Mouse (Mus musculus): Measurements from ENCODE around the gene Jph2.

The Jph2 gene

DNA sequence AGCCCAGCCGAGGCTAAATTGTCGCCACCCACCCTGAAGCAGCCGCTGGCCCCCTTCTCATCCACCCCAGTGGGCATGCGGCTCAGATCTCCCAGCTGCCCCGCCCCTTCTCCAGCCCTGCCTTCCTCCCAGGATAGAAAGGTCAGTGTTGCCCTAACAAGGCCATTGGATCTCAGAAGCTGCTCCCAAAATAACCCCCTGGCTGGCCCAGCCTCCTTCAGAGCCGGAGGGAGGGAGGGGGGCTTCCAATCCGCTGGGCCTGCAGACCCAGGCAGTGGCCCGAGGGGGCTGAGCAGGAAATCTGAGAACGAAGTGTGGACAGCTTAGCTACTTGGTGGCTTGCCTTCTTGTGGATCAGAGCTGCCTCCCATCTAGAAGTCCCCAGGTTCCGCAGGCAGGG is at the start of gene Jph2:
Gene Jph2 (minus strand): TSS at position 89 of the 400 bp plus-strand sequence.
- peak; percentile 59 for DNase-seq (ENCODE audit: low read depth, low spot score)

DNA sequence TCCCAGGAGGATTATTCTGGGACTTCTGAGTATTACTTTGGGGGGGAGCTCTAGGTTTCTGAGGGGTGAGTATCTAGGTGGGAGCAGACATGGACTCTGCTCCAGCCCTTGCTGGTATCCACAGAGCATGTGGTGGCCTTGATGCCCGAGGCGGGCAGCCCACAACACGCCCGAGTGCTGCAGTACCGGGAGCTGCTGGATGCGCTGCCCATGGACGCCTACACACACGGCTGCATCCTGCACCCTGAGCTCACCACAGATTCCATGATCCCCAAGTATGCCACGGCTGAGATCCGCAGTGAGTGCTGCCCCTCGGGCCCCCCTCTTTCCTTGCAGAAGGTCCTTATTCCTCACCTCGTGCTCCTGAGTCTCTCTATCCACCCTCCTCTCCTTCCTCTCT is 49.6 kb upstream of the Jph2 start:
- DNase-seq (ENCODE audit: low read depth, low spot score) = no peak

- DNase-seq (ENCODE audit: low read depth, low spot score) = no peak
These were observed 46.2 kb upstream of the Jph2 start for GRCm38 (mm10) chr2:163444017-163444416.

DNA sequence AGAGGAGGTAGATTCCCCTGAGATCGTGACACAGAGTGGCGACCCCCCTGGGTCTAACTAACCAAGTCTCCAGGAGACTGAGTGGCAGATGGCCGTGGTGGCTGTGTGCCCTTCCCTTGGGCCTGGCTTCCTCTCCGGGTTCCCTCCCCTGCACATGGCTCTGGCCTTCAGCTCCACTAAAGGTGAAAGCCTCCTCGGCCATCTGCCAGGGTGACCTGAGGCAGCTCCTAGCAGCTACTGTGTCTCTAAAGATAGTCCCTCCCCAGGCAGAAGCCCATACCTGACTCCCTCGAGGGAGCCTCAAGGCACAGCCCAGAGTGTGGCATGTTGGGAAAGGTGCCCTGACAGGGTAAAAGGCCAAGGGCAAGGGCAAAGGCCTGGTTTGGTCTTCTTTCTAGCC is 45.8 kb upstream of the Jph2 start:
- DNase-seq (ENCODE audit: low read depth, low spot score) = no peak

- DNase-seq (ENCODE audit: low read depth, low spot score) = no peak
These were observed 41.7 kb upstream of the Jph2 start for GRCm38 (mm10) chr2:163439488-163439887.

- peak; percentile 71 for DNase-seq (ENCODE audit: low read depth, low spot score)
These were observed 41.0 kb upstream of the Jph2 start for GRCm38 (mm10) chr2:163438619-163439451.

GRCm38 (mm10) chr2:163438246-163438618 is 40.4 kb upstream of the Jph2 start, which contains the start of gene Gdap1l1:
Gdap1l1 (plus strand) TSS chr2:163438476.
- DNase-seq (ENCODE audit: low read depth, low spot score) = no peak

DNA sequence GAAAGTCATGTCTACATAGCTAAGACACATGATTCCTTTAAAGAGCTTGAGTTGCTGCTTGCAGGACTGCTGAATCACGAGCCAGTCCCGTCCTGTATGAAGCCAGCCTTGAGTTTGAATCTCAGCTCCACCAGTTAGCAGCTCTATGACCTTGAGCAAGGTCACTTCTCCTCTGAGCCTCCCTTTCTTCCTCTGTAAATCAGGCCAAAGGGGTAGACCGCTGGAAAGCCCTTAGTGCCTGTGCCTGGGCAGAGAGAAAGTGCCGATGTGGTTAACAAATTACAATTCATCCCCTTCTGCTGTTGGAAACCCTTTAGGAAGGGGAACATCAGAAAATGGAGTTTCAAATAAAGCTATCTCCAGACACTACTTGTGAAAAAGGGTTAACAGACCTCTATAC is 40.0 kb upstream of the Jph2 start:
- no peak for DNase-seq (ENCODE audit: low read depth, low spot score)

GRCm38 (mm10) chr2:163433971-163434370 is 36.2 kb upstream of the Jph2 start:
- DNase-seq (ENCODE audit: low read depth, low spot score) = no peak

GRCm38 (mm10) chr2:163431289-163431688 is 33.5 kb upstream of the Jph2 start:
- DNase-seq (ENCODE audit: low read depth, low spot score) = no peak

GRCm38 (mm10) chr2:163428346-163429011 is 30.7 kb upstream of the Jph2 start:
- no peak for DNase-seq (ENCODE audit: low read depth, low spot score)

DNA sequence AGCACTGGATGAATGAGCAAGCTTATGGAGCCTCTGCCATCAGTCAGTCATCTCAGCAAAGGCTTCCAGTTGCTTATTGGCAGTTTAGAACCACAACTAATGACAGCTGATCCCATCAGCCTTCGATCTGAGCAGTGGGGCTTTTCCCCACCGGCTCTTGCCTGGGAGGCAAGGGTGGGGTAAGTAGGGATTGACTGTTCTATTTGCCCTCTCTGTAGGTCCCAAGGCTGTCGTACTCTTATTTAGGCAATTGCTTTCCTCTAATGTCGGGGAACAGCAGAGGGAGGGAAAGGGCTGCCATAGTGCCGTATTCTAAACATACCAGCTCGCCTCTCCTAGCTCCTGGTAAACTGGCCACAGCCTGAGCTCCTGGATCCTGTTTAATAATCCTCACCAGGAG is 26.8 kb upstream of the Jph2 start, which contains the start of gene Oser1:
Gene Oser1 (minus strand): TSS at position 101 of the 400 bp plus-strand sequence.
- no peak for DNase-seq (ENCODE audit: low read depth, low spot score)

DNA sequence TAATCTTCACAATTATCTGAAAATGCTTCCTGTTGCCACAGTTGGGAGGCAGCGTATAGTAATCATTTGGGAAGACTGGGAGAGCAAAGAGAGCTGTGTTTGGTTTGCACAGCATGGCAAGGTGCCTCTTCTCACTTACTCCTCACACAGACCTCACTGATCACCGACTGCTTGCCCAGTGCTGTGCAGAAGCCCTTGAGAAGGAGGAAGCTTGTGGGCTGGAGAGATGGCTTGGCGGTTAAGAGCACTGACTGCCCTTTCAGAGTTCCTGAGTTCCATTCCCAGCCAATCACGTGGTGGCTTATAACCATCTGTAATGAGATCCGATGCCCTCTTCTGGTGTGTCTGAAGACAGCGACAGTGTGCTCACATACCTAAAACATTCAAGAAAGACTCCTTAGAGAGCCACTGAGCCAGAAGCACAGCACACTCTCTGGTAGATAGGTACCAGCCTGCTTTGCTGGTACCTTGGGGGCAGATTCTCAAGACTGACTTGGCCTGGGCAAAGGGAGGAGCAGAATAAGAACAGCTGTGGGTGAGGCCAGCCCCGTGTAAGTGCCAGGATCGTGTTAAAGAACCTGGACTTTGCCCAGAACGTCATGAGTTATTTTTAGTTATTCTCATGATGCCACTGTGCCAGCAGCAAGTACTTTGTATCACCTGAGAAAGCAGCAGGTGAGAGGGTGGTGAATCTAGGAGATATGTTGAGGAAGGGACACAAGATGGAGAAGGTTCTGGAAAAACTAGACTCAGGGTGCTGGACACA is 25.3 kb upstream of the Jph2 start:
- DNase-seq (ENCODE audit: low read depth, low spot score) = no peak

GRCm38 (mm10) chr2:163420366-163420886 is 22.6 kb upstream of the Jph2 start:
- no peak for DNase-seq (ENCODE audit: low read depth, low spot score)

- peak; percentile 98 for DNase-seq (ENCODE audit: low read depth, low spot score)
These were observed 21.7 kb upstream of the Jph2 start for GRCm38 (mm10) chr2:163419346-163420045.

DNA sequence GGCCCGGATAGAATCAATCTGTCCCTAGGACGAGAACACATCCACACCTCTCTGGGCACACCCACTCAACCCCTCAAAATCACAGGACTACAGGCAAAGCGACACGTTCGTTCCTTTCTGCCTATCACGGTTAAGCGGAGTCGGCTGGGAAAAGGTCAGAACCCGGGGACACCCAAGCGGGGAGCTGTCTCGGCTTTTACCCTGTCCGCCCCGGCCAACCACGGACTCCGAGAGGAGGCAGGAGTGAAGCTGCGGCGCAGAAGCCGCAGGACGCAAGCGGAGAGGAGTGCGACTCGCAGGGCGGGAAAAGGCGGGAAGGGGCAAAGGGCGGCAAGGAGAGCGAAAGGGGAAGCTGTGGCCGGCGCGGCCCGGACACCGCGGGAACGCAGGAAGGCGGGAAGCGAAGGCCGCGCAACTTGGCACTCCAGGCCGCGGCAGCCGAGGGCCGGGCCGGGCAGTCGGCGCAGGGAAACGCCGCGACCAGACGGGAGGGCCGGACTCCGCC is 21.1 kb upstream of the Jph2 start:
- DNase-seq (ENCODE audit: low read depth, low spot score) = peak; percentile 31

DNA sequence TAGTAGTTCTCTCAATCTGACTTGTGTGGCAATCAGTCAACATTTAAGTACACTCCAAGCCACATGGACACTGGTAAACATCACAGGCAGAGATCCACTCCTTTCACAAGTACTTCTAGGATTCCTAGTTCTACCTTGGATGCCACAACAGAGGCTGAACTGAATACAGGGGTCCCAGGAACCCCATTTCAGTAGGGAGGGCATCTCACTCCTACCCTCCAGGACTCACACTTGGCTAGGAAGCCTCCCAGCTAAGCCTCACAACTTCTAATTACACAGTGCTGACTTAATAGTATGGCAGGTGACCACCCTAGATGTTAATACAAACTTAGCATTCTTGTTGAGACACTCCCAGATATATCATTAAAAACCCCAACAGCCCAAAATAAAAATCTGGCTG is 20.0 kb upstream of the Jph2 start:
- DNase-seq (ENCODE audit: low read depth, low spot score) = no peak

DNA sequence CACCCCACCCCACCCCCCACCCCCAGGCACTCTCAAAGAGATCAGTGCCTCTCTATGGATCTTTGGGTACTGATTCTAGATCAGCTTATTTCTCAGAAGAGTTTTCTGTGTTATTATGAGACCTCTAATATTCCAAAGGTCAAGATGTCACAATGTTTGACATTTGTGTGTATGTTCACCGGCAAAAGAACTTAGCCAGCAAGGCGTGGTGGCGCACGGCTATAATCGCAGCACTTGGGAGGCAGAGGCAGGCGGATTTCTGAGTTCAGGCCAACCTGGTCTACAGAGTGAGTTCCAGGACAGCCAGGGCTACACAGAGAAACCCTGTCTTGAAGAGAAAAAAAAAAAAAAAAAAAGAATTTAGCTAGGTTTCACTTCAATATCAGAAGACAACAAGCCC is 19.2 kb upstream of the Jph2 start:
- DNase-seq (ENCODE audit: low read depth, low spot score) = no peak

GRCm38 (mm10) chr2:163412846-163413590 is 15.2 kb upstream of the Jph2 start:
- no peak for DNase-seq (ENCODE audit: low read depth, low spot score)

DNA sequence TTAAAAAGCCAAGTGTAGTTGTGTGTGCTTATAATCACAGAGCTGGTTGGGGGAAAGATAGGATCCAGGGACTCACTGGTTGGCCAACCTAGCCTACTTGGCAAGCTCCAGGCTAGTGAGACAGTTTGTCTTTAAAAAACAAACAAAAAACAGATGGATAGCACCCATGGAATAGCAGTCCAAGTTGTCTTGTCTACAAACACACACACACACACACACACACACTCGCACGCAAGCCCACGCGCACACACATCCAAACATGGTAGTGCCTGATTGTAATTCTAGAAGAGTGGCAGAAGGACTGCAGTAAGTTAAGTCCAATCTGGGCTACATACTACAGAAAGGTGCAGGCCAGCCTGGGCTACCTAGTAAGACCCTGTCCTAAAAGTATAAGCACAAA is 14.6 kb upstream of the Jph2 start:
- no peak for DNase-seq (ENCODE audit: low read depth, low spot score)

Measured in forelimb bud, embryonic 11.5 days (tissue).